Mouse (Mus musculus): ENCODE results near the gene Nsa2.

DNA sequence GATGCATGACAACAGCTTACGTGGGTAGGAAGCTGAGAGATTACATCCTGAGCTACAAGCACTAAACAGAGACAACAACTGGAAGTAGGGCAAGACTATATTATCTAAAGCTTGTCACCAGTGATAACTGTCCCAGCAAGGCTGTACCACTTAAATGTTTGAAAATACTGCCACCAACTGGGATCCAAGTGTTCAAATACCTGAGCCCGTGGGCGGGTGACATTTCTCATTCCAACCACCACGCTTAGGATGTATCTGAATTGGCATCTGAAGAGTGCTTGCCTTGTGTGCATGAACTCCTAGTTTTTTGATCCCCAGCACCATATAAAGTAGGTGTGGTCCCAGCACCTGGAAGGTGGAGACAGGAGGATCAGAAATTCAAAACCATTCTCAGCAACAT lies 42.0 kb downstream of the Nsa2 start:
- TF ChIP-seq POLR2A (IDR thresholded peaks at IDR 0.05; ENCODE audit: borderline replicate concordance, insufficient read depth, low read length) (no peak), CTCF (IDR thresholded peaks at IDR 0.05; ENCODE audit: borderline replicate concordance, insufficient read depth, low read depth, low read length) (no peak)

Data from cerebellum, adult 2 months (tissue).